Mouse (Mus musculus) heart, embryonic 13.5 days (tissue): Measurements from ENCODE around the gene Crlf3. TPM values are rescaled to one million over a fixed set of nuclear protein-coding genes. Genes with fewer than 3 reads are reported as not detected.
"Not testable (repeated sequence)": the region's sequence is repeated elsewhere in the genome, so short reads cannot be mapped to it uniquely, and the experiment has no call there.

Source experiments
- ATAC-seq: fragments of 200-750 bp; cut with Nextera tagmentation; 2 replicates; pipeline ENCODE4 v1.8.0; 2017; ENCODE audit warnings: moderate TSS enrichment; ENCODE audit not compliant: insufficient number of reproducible peaks, low FRiP score, low TSS enrichment; ENCODE audit errors: extremely low read depth
- H3K27ac ChIP-seq: fragments of 300-500 bp; sonication (generic); replicated peaks from 2 replicates; pipeline ENCODE4 v1.5.1; 2015; ENCODE audit warnings: moderate library complexity, mild to moderate bottlenecking, inconsistent platforms
- H3K27me3 ChIP-seq: fragments of 300-500 bp; sonication (generic); replicated peaks from 2 replicates; pipeline ENCODE4 v1.6.1; 2015; ENCODE audit warnings: mild to moderate bottlenecking, inconsistent platforms
- H3K36me3 ChIP-seq: fragments of 300-500 bp; sonication (generic); 2 replicates; pipeline ENCODE4 v1.6.1; 2015; ENCODE audit warnings: mild to moderate bottlenecking, inconsistent platforms
- H3K4me1 ChIP-seq: fragments of 300-500 bp; sonication (generic); 2 replicates; pipeline ENCODE4 v1.6.1; 2015; ENCODE audit warnings: inconsistent platforms
- H3K4me2 ChIP-seq: fragments of 300-500 bp; sonication (generic); 2 replicates; pipeline ENCODE4 v1.6.1; 2015; ENCODE audit warnings: inconsistent platforms, mild to moderate bottlenecking, moderate library complexity
- H3K4me3 ChIP-seq: fragments of 300-500 bp; sonication (generic); 2 replicates; pipeline ENCODE4 v1.5.1; 2015; ENCODE audit warnings: moderate library complexity, mild to moderate bottlenecking, inconsistent platforms
- H3K9ac ChIP-seq: fragments of 300-500 bp; sonication (generic); 2 replicates; pipeline ENCODE4 v1.6.1; 2015; ENCODE audit warnings: inconsistent platforms, mild to moderate bottlenecking, moderate library complexity
- H3K9me3 ChIP-seq: fragments of 300-500 bp; sonication (generic); 2 replicates; pipeline ENCODE4 v1.6.1; 2016; ENCODE audit warnings: inconsistent platforms
- WGBS: fragments of 180-500 bp; shearing (Covaris S2); methylation state at CpG from one replicate; pipeline ENCODE4 v1.1.7; 2015; ENCODE audit warnings: mixed read lengths; 5-methylcytosine and 5-hydroxymethylcytosine counted together
- polyA plus RNA-seq: library from polyadenylated mRNA; unstranded; fragments of >200 nt; fragmentation: Nextera tagmentation; extraction: Ambion mirVana; gene quantifications from 2 replicates; pipeline ENCODE4 v1.2.1, GENCODE M21; 2015

Gene Crlf3
- polyA plus RNA-seq, 1 experiment from 2014 or later = 30.2 TPM

- H3K4me3 ChIP-seq, H3K27ac ChIP-seq, H3K9me3 ChIP-seq, ATAC-seq, H3K9ac ChIP-seq, H3K27me3 ChIP-seq, H3K4me2 ChIP-seq, H3K4me1 ChIP-seq: not testable (repeated sequence)
- 87% methylated on average over 5 of the region's 5 CpGs for WGBS
- peaks cover 89% of the 10 kb centered on the region for H3K36me3 ChIP-seq
Measured at GRCm38 (mm10) chr11:80016533-80016932, 64.3 kb downstream of the Crlf3 start.

Other genes with a start within 250 kb of the Crlf3 start
- 28.3 and 31.1 TPM in 2 replicates for gene Utp6, start 118.6 kb downstream of the Crlf3 start, polyA plus RNA-seq
- gene Suz12, start 87.9 kb downstream of the Crlf3 start, polyA plus RNA-seq = 13.4 and 13.6 TPM in 2 replicates
- 5.5 and 5.7 TPM in 2 replicates for gene Atad5, start 8.4 kb upstream of the Crlf3 start, polyA plus RNA-seq
- gene Tefm, start 61.2 kb upstream of the Crlf3 start, polyA plus RNA-seq = 27.2 and 29.6 TPM in 2 replicates
- 1.2 TPM in 2 replicates for gene Adap2, start 73.1 kb upstream of the Crlf3 start, polyA plus RNA-seq
- 10.6 and 11.7 TPM in 2 replicates for gene Rnf135, start 102.9 kb upstream of the Crlf3 start, polyA plus RNA-seq
- gene Rhot1, start 128.0 kb upstream of the Crlf3 start, polyA plus RNA-seq = 52.5 and 56.4 TPM in 2 replicates
- gene Rhbdl3, start 219.9 kb upstream of the Crlf3 start, polyA plus RNA-seq = 0.71 and 0.79 TPM in 2 replicates